Mouse (Mus musculus) forebrain, embryonic 14.5 days (tissue): ENCODE measurements around the gene Hspa1b. TPM values are rescaled to one million over a fixed set of nuclear protein-coding genes. Genes with fewer than 3 reads are reported as not detected.
"Not testable (repeated sequence)": the region's sequence is repeated elsewhere in the genome, so short reads cannot be mapped to it uniquely, and the experiment has no call there.

Experiments
- ATAC-seq: fragments of 200-750 bp; cut with Nextera tagmentation; 2 replicates; pipeline ENCODE4 v1.8.0; 2017; ENCODE audit warnings: mild to moderate bottlenecking, moderate library complexity
- DNase-seq: peaks from one replicate; pipeline ENCODE4 v3.0.0-alpha.2; 2015; ENCODE audit warnings: low spot score
- H3K27ac ChIP-seq: fragments of 300-500 bp; sonication (generic); 2 replicates; pipeline ENCODE4 v1.5.1; 2014; ENCODE audit warnings: low read depth, mild to moderate bottlenecking, control low read depth, low read length, moderate library complexity
- H3K27me3 ChIP-seq: fragments of 300-500 bp; sonication (generic); replicated peaks from 2 replicates; pipeline ENCODE4 v1.6.1; 2014; ENCODE audit warnings: low read length, control low read depth, mixed read lengths; ENCODE audit not compliant: control insufficient read depth, insufficient read depth
- H3K36me3 ChIP-seq: fragments of 300-500 bp; sonication (generic); 2 replicates; pipeline ENCODE4 v1.6.1; 2014; ENCODE audit warnings: low read length, control low read depth; ENCODE audit not compliant: control insufficient read depth, insufficient read depth
- H3K4me1 ChIP-seq: fragments of 300-500 bp; sonication (generic); 2 replicates; pipeline ENCODE4 v1.6.1; 2014; ENCODE audit warnings: antibody characterized with exemption, low read length, control low read depth; ENCODE audit not compliant: control insufficient read depth, insufficient read depth
- H3K4me2 ChIP-seq: fragments of 300-500 bp; sonication (generic); 2 replicates; pipeline ENCODE4 v1.6.1; 2014; ENCODE audit warnings: mild to moderate bottlenecking, control low read depth, low read length
- H3K4me3 ChIP-seq: fragments of 300-500 bp; sonication (generic); 2 replicates; pipeline ENCODE4 v1.5.1; 2014; ENCODE audit warnings: low read depth, low read length, control low read depth
- H3K9ac ChIP-seq: fragments of 300-500 bp; sonication (generic); 2 replicates; pipeline ENCODE4 v1.6.1; 2014; ENCODE audit warnings: mild to moderate bottlenecking, low read length, control low read depth, moderate library complexity
- H3K9me3 ChIP-seq: fragments of 300-500 bp; sonication (generic); replicated peaks from 2 replicates; pipeline ENCODE4 v1.6.1; 2016; ENCODE audit warnings: low read length, control low read depth, mixed read lengths; ENCODE audit not compliant: control insufficient read depth
- WGBS: fragments of 180-500 bp; shearing (Covaris S2); extraction: QIAGEN DNeasy Blood & Tissue Kit; methylation state at CpG from one replicate; pipeline ENCODE4 v1.1.7; 2014; 5-methylcytosine and 5-hydroxymethylcytosine counted together
- polyA plus RNA-seq: library from polyadenylated mRNA; unstranded; fragments of >200 nt; fragmentation: Nextera tagmentation; extraction: Ambion mirVana; gene quantifications from 2 replicates; pipeline ENCODE4 v1.2.1, GENCODE M21; 2014

The Hspa1b gene
- polyA plus RNA-seq, 1 experiment from 2014 or later, result not detected

- peaks cover 33% of the 10 kb centered on the region for H3K36me3 ChIP-seq
- no peak for ATAC-seq
Measured at GRCm38 (mm10) chr17:35001452-35002152, 42.6 kb upstream of the Hspa1b start.

DNA sequence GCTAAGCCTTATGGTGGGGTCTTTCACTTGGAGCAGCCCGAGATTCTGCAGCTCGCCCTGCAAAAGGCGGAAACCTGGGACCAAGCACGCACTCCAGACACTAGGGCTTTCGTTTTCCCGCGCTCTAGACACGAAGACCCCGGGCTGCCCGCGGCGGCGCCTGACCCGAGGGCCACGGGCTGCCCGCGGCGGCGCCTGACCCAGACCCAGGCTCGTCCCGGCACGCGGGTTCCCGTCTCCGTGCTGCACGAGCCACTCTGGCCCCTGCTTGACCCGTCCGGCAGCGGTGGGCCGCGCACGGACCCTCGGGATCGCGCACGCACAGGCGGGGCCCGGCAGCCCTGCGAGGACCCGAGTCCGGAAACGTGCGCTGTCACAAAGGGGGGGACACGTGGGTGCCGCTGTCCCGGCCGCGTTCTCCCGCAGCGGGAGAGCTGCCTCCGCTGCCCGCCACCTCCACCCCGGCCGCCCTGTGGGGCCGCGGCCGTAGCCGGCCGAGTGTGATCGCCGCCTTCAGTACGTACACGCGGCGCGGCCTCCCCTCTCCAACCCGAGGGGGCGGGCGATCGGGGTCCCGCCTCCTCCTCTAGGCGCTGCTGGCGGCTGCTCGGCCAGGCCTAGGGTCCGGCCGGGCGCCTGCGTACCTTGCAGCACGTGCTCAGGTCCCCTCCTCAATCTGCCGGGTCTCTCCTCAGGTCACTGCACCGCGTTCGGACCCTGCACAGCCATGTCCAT, 41.8 kb upstream of the Hspa1b start, which contains the start of gene Vars:
TSS of gene Vars (plus strand) at position 271 of the 735 bp plus-strand sequence.
- 1% methylated on average over 63 of the region's 83 CpGs for WGBS
- ATAC-seq (peak; percentile 93), DNase-seq (peak; percentile 85)
- Histone ChIP-seq H3K9ac (peak within 1 kb of the TSS; percentile 93), H3K4me2 (peak within 1 kb of the TSS; percentile 100), H3K9me3 (no peaks in the 10 kb centered on the region), H3K4me3 (peak within 1 kb of the TSS; percentile 88), H3K27ac (peak within 1 kb of the TSS; percentile 96), H3K4me1 (peaks cover 12% of the 10 kb centered on the region), H3K36me3 (peaks cover 28% of the 10 kb centered on the region), H3K27me3 (no peaks in the 10 kb centered on the region)

More at GRCm38 (mm10) chr17:35001452-35002152, 42.6 kb upstream of the Hspa1b start:
- DNase-seq, result peak; percentile 20
- Histone ChIP-seq H3K27me3 (no peaks in the 10 kb centered on the region), H3K4me2 (peak overlapping the region; percentile 100), H3K4me3 (peak overlapping the region; percentile 88), H3K27ac (peak overlapping the region; percentile 96), H3K4me1 (peaks cover 12% of the 10 kb centered on the region), H3K9me3 (no peaks in the 10 kb centered on the region), H3K9ac (peak overlapping the region; percentile 93)
- WGBS, result under 1% methylated on average over 34 of the region's 35 CpGs

- H3K27me3 ChIP-seq, H3K9me3 ChIP-seq, ATAC-seq: not testable (repeated sequence)
- peak; percentile 13 for DNase-seq
- Histone ChIP-seq H3K4me1 (peaks cover 12% of the 10 kb centered on the region), H3K4me3 (peak overlapping the region; percentile 88), H3K27ac (peak overlapping the region; percentile 96), H3K9ac (peak overlapping the region; percentile 93), H3K4me2 (peak overlapping the region; percentile 100), H3K36me3 (peaks cover 20% of the 10 kb centered on the region)
- 29% methylated on average over 29 of the region's 32 CpGs for WGBS
Measured at GRCm38 (mm10) chr17:34999871-35000716, 41.1 kb upstream of the Hspa1b start.

GRCm38 (mm10) chr17:34998526-34999430, 39.7 kb upstream of the Hspa1b start:
- H3K27me3 ChIP-seq, result no peaks in the 10 kb centered on the region
- WGBS, result 95% methylated on average over 15 of the region's 15 CpGs
- DNase-seq (no peak), ATAC-seq (no peak)
- 0 out of 2 replicates have a peak overlapping the region, but pooled peaks have one; percentile 25 for H3K4me3 ChIP-seq
- no peaks in the 10 kb centered on the region for H3K9me3 ChIP-seq
- peaks cover 8% of the 10 kb centered on the region; the same call in 1 of the 2 replicates for H3K36me3 ChIP-seq
- no peak overlapping the region for H3K9ac ChIP-seq
- H3K4me2 ChIP-seq, result peak overlapping the region; percentile 100
- peaks cover 12% of the 10 kb centered on the region for H3K4me1 ChIP-seq
- no peak overlapping the region for H3K27ac ChIP-seq

DNA sequence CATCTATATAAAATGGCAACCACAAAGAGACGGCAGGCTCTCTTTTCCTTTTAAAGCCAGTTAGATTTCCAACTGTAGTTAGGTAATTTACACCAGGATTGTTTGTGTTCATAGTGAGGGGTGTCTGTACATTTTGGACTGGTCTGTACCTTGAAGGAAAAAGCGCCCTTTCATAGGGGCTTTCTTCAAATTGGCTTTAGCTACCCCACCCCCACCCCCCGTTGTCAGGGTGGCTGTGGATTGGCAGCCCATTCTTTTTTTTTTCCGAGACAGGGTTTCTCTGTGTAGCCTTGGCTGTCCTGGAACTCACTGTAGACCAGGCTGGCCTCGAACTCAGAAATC, 38.1 kb upstream of the Hspa1b start:
- no peak for ATAC-seq
- no peaks in the 10 kb centered on the region for H3K27me3 ChIP-seq
- 0 out of 2 replicates have a peak overlapping the region, but pooled peaks have one; percentile 8 for H3K9ac ChIP-seq
- no peaks in the 10 kb centered on the region for H3K9me3 ChIP-seq
- WGBS, result 87% methylated on average over 5 of the region's 5 CpGs
- peaks cover 5% of the 10 kb centered on the region for H3K4me1 ChIP-seq
- H3K4me3 ChIP-seq, result no peak overlapping the region
- no peak overlapping the region for H3K4me2 ChIP-seq
- H3K36me3 ChIP-seq, result peaks cover 8% of the 10 kb centered on the region; the same call in 1 of the 2 replicates
- no peak overlapping the region for H3K27ac ChIP-seq
- no peak for DNase-seq

DNA sequence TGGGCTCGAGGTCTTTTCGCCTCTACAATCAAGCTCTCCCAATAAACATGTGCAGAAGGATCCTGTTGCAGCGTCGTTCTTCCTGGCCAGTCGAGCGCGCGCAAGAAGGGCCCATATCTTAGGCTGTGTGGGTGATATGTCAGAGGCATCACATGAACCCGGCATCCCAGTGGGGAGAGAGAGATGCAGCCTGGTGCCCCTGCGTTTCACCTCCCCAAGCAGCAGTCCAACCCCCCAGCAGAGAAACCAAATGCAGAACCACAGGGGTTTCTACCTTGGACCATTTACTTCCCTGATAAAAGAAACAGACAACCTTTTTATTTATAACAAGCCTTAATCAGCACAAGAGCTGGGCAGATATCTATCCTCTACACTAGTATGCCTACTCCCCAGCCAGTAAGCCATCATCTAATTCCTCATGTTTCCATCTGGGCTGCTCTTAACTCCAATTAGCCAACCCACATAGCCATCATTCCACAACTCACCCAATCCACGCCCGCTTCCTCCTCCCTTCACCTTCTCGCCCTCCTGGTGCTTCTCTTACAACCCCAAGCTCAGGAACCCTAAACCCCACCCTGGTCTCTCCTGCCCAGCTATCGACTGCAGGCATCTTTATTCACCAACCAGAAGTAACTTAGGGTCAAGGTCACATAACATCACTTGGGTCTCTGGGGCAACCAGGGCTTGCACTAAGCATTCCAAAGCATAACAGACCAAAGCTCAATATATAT, 37.5 kb upstream of the Hspa1b start:
- H3K4me2 ChIP-seq, result no peak overlapping the region
- H3K9ac ChIP-seq, result 0 out of 2 replicates have a peak overlapping the region, but pooled peaks have one; percentile 8

DNA sequence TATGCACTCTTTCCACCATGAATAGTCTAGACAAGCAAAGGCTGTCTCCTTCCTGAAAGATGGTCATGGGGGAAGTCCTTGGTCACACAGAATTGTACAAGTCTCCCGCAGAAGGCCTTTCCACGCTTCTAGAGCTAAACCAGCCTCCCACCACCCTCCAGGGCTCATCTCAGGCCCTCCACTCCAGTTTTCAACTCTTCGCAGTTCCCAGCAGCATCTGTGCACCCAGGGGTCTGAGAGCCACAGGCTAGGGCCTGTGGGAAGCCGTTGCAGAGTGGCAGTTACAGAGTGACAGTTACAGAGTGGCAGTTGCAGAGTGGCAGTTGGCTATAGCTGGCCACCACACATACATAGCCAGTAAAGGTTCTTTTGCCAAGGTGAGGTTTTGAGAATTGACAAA, 36.9 kb upstream of the Hspa1b start:
- peaks cover 15% of the 10 kb centered on the region; the same call in 1 of the 2 replicates for H3K36me3 ChIP-seq
- not testable (repeated sequence) for DNase-seq, H3K4me3 ChIP-seq, H3K9ac ChIP-seq, H3K4me1 ChIP-seq, H3K27me3 ChIP-seq, H3K27ac ChIP-seq, H3K9me3 ChIP-seq, ATAC-seq, H3K4me2 ChIP-seq
- whole genome bisulfite sequencing, result 90% methylated on average over 4 of the region's 4 CpGs

More for the DNA sequence above, 37.5 kb upstream of the Hspa1b start:
- Histone ChIP-seq H3K36me3 (peaks cover 8% of the 10 kb centered on the region; the same call in 1 of the 2 replicates), H3K4me1 (0 out of 2 replicates have a peak, but pooled peaks cover 3% of the 10 kb centered on the region), H3K27ac (no peak overlapping the region), H3K27me3 (no peaks in the 10 kb centered on the region), H3K4me3 (no peak overlapping the region), H3K9me3 (no peaks in the 10 kb centered on the region)
- ATAC-seq, result no peak
- DNase-seq, result no peak
- 93% methylated on average over 12 of the region's 14 CpGs for WGBS
